Mouse (Mus musculus) ovary, postnatal 10 days (tissue): ENCODE measurements around the gene Btbd35f6.
"Not testable (repeated sequence)": the region's sequence is repeated elsewhere in the genome, so short reads cannot be mapped to it uniquely, and the experiment has no call there.

Source experiments
- DNase-seq: peaks from one replicate; pipeline ENCODE4 v3.0.0; 2022; ENCODE audit warnings: low spot score

Gene Btbd35f6

GRCm38 (mm10) chrX:33956440-33956839 is at the start of gene Btbd35f6:
Btbd35f6 (minus strand) TSS chrX:33956540.
- DNase-seq, result not testable (repeated sequence)

- DNase-seq, result not testable (repeated sequence)
Observed at GRCm38 (mm10) chrX:33986716-33987115, 30.4 kb upstream of the Btbd35f6 start, which contains the start of gene Gm21870. Gm21870 (minus strand) TSS chrX:33986816.

- DNase-seq, result peak; percentile 3
Observed at GRCm38 (mm10) chrX:33930216-33930615, 26.1 kb downstream of the Btbd35f6 start.

GRCm38 (mm10) chrX:33928225-33928624 is 28.1 kb downstream of the Btbd35f6 start:
- DNase-seq, result peak; percentile 0

- DNase-seq, result peak; percentile 0
Observed at GRCm38 (mm10) chrX:33926344-33926743, 30.0 kb downstream of the Btbd35f6 start.

GRCm38 (mm10) chrX:33925420-33925819 is 30.9 kb downstream of the Btbd35f6 start:
- DNase-seq, result peak; percentile 0
